Mouse (Mus musculus): ENCODE measurements at regions not wholly inside any gene's neighbourhood (a gene's known extent, or its start where the extent isn't known, plus 50 kb on each side); places are given as distances from the start of the nearest gene placed in this dataset.
"Not testable (repeated sequence)": the region's sequence is repeated elsewhere in the genome, so short reads cannot be mapped to it uniquely, and the experiment has no call there.

DNA sequence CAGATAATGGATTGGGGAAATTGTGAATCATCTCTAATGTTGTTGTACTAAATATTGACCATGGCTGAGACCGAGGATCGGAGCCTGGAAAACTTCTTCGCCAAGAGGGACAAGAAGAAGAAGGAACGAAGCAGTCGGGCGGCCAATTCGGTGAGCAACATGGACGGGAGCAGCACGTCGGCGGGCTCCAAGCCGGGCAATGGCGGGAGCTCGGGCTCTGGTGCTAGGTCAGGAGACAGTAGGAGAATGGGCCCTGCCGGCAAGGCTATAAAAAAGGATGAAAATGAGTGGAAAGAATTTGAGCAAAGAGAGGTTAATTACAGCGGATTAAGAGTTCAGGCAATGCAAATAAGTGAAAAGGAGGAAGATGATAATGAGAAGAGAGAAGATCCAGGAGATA is 55.0 kb upstream of the Zfp990 start:
- not testable (repeated sequence) for DNase-seq

DNA sequence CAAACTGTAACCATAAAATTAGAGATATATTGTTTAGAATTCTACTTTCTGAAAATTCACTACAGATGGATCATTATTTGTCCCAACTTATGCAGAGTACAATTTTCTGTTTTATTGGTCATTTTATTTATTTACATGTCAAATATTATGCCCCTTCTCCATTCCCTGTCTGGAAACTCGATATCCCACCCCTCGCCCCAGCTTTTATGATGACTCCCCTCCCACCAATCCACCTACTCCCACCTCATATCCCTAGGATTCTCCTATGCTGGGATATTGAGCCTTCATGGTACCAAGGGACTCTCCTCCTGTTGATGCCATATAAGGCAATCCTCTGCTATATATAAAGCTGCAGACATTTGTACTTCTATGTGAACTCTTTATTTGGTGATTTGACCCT is 62.0 kb upstream of the Zfp990 start:
- no peak for DNase-seq

DNA sequence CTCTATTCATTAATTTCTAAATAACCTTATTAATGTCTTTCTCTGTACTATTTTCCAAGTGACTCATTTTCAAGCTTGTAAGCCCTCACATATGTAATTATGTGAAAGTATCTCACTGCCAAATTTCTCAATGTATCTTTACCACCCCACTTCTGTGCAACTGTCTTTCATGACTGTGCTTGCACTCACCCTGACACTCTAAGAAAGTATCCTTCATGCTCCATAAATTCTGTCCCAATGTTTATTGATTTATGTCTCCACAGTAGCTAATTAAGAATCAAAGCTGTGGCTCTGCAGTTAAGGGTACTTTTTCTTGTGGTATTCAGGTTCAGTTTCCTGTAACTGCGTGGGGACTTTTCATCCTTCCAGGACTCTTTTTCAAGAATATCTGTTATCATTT is 73.8 kb upstream of the Zfp990 start:
- not testable (repeated sequence) for DNase-seq

DNA sequence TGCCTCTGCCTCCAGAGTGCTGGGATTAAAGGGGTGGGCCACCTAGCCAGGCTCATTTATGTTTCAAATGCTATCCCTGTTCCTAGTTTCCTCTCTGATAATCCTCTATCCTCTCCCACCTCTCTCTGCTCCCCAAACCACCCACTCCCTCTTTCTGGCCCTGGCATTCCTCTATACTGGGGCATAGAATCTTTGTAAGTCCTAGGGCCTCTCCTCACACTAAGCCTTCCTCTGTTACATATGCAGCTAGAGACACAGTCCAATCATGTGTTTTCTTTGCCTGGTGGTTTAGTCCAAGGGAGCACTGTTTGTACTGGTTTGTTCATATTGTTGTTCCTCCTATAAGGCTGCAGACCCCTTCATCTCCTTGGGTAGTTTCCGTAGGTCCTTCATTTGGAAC is 76.0 kb upstream of the Zfp990 start:
- no peak for DNase-seq

DNA sequence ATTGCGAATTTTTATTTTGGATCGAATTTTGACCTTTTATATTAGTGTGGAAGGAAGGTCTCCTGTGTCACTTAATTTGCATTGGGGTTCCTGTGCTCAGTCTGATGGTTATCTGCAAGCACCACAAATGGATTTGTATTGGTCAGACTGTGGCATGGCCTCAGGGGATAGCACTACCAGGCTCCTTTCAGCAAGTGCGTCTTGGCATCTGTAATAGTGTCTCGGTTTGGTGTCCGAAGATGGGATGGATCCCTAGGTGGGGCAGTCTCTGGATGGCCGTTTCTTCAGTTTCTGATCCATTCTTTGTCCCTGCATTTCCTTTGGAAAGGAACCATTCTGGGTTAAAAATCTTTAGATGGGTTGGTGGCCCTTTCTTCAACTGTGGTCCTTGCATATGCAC is 76.5 kb upstream of the Zfp990 start:
- no peak for DNase-seq

DNA sequence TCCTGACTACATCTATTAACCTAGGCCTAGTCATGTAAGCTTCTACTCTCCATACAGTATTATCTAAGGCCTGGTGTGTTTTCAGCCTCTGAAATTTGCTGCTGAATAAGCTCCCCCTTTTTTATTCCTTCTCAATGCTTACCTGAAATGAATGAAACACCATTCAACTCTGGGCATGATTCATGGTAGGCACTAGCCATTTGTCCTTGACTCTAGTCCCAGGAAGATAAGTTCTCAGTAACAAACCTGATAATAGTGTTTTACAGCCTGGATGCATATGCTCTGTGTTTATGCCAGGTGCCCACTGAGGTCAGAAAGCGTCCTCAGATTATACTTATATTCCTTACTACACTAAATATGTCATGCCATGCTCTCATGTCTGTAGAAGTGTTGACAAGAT is 77.3 kb upstream of the Zfp990 start:
- not testable (repeated sequence) for DNase-seq

DNA sequence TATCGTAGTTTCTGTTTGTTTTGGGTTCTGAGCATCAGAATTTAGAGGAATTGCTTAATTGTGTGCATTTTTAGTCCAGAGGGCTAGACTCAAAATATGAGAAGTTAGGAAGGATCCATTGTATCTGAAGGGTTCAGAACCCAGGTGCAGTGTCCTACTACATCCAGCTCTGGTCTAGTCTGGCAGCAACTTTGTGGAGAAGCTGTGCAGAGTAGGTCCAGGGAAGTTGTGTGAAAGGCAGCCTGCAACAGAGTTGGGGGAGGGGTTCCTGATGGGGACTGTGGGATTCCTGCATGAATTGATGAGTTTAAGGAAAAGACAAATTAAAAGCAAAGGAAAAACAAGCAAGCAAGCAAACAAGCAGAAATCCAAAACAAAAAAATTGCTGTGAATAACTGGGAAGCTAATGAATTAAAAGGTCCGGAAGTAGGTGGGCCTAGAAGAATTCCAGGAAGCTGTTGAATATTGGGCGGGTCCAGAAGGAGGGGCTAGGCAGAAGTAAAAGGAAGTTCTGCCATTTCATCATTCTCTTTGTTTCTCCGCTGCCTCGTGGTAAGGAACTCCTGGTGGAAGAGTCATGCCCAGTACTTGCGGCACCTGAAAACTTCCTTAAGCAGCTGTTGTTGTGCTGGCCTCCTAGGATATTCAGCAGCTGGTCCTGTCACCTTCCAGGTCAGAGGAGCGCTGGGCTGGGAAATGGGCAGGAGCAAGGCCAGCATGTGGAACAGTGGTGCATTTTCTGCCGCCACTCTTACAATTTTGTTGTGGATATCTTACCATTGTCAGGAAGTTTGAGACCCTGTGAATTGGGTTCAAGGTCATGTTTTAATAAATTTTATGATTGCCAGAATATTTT is 78.4 kb upstream of the Zfp990 start:
- no peak for DNase-seq

DNA sequence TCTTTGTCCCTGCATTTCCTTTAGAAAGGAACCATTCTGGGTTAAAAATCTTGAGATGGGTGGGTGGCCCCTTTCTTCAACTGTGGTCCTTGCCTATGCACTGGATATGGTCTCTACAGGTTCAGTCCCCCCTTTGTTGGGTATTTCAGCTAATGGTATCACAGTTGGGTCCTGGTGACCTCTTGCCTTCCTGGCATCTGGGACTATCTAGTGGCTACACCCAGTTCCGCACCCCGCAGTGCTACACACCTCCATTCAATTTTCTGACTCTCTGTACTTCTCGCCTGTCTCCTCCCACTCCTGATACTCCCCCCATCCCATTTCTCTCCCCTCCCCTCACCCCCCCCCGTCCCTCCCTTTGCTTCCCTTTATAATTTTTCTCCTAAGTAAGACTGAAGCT is 92.7 kb upstream of the Zfp990 start:
- DNase-seq: not testable (repeated sequence)

DNA sequence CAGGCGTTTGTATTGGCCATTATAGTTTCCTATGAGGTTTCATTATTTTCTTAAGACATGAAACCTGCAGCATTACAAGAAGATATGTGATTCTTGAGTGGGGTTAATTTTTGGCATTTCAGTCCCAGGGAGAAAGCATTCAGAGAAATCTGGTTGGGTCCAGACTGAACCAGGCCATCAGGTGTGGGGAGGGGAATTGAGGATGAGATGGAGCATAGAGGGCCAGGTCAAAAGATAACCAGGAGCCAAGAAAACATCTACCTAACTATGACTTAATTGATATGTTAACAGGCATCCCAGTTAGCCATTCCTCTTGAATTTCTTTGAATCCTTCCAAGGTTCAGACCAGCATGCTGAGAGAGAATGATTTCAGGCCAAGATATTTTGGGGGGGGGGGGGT is 96.2 kb upstream of the Tnfrsf8 start:
- DNase-seq: no peak

DNA sequence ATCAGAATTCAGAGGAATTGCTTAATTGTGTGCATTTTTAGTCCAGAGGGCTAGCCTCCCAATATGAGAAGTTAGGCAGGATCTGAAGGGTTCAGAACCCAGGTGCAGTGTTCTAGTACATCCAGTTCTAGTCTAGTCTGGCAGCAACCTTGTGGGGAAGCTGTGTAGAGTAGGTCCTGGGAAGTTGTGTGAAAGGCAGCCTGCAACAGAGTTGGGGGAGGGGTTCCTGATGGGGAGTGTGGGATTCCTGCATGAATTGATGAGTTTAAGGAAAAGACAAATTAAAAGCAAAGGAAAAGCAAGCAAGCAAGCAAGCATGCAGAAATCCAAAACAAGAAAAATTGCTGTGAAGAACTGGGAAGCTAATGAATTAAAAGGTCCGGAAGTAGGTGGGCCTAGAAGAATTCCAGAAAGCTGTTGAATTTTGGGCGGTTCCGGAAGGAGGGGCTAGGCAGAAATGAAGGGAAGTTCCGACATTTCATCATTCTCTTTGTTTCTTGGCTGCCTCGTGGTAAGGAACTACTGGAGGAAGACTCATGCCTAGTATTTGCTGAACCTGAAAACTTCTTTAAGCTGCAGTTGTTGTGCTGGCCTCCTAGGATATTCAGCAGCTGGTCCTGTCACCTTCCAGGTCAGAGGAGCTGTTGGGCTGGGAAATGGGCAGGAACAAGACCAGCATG is 95.0 kb upstream of the Tnfrsf8 start:
- DNase-seq: no peak

DNA sequence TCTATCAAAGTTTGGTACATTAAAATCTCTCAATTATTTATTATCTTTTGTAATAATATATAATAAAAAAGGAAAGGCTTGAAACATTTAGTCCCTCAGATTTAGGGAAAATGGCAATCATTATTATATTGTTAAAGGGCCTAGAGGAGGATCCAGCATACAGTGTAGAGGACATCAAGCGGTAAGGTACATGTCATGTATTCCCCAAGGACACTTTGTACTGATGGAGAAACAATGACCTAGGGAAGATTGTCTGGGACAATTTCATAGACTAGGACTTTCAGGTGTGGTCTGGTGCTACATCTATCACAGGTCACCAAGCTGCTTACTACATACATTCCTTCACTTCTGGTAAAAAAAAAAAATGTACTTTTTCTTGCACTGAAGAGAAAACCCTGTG is 91.1 kb upstream of the Tnfrsf8 start:
- not testable (repeated sequence) for DNase-seq

DNA sequence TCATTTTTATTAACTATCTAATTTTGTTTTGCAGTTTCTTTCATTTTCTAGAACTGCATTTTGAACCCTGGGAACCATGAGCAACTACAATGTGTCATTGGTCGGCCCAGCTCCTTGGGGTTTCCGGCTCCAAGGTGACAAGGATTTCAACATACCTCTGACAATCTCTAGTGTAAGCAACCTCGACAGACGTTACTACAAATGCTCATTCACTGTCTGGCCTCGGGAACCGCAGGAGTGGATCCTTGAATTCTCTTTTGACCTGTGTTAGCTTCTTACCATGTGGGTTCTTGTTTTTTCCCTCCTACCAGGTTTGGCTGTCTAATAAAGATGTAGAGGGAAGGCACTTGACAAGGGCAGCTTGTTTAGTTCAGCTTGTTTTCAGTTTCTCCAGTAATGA is 89.3 kb upstream of the Tnfrsf8 start:
- DNase-seq: not testable (repeated sequence)

DNA sequence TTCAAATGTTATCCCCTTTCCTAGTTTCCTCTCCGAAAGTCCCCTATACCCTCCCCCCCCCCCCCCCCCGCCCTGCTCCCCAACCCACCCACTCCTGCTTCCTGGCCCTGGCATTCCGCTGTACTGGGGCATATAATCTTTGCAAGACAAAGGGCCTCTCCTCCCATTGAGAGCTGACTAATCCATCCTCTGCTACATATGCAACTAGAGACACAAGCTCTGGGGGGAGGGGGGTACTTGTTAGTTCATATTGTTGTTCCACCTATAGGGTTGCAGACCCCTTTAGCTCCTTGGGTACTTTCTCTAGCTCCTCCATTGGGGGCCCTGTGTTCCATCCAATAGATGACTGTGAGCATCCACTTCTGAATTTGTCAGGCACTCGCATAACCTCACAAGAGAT is 63.9 kb upstream of the Tnfrsf8 start:
- DNase-seq: not testable (repeated sequence)

DNA sequence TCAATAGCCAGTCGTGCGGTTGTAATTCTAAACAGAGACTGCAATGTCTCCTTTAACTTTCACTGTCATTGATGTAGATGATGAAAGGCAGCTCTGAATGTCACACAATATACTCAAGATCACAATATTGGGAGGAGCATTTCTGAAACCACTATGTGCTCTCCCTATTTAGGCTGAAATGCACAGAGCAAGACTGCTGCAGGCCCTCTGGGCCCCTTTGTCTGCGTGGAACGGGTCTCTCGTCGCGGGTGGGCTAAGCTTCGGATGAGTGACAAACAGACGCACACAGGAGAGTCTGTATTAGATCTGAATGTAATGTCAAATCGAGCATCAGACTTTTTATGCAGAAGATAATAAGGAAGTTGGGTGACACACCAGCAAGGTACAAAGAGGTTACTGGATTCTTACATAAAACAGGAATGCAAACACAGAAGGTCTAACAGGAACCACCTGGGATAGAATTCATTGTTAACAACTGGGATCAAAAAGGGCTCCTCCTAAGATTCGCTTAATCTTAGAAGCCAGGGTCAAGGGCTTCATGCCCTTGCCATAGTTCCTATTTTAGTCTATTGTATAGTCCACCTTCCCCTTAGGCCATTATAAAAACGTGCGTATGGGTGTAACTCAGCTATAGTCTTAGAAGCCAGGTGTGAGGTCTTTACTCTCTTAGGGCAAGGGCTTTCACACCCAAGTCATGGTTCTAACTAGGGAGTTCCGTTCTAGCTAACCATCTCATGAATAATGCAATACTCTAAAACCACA is 62.5 kb upstream of the Tnfrsf8 start:
- DNase-seq: not testable (repeated sequence)

DNA sequence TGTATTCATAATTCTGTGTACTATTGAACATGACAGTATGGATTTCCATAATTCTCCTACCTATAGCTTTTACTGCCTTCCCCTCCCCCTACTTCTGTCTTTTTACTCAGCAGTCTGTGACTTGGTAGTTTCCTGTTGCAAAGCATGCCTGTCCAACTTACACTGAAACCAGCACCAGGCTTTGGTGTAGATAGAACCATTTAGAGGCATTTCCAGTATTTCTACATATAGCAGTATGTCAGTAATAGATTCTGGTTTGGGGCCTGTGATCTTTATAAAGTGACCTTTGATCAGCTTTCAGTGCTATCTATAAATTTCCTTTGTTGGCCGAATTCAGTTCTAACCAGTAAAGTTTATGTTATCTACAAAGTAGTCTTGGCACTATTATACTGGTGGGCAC is 54.8 kb upstream of the Tnfrsf8 start:
- DNase-seq: no peak

DNA sequence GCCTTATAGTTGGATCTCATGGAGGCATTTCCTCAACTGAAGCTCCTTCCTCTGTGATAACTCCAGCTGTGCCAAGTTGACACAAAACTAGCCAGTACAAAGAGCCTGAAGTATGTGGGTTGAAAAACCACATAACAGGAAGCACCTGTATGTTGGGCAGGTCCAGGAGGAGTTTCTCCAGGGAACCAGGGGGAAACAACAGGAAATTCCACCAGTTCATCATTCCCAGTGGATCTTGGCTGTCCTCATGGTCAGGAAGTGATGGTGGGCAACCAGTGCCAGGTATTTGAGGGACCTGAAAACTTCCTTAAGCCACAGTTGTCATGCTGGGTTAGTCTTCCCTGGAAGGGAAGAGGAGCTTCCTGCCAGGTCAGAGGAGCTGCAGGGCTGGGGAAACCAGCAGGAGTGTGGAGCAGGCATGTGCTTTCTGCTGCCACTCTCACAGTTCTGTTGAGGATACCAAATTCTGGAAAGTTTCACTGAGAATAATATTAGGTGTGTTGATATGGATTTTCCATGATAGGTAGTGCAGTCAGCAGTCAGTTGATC is 52.4 kb upstream of the Tnfrsf8 start:
- peak; percentile 6 for DNase-seq

DNA sequence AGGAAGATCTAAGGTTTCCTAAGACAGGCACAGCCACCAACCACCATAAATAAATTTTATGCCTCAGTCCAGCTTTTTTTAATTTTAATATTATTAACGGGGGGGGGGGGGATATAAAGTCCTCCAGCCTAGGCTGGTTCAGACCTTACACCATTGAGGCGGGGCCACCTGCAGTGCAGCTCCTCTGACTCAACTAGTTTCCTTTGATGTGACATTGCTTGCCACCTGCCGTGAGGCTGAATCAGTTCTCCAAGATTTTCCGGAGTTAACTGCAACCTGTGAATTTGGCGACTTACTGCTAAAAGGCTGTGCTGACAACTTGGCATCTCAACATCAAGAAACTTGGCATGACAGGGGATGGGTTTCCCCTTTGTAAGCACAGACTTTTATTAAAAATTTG is 51.3 kb upstream of the Tnfrsf8 start:
- DNase-seq: no peak

DNA sequence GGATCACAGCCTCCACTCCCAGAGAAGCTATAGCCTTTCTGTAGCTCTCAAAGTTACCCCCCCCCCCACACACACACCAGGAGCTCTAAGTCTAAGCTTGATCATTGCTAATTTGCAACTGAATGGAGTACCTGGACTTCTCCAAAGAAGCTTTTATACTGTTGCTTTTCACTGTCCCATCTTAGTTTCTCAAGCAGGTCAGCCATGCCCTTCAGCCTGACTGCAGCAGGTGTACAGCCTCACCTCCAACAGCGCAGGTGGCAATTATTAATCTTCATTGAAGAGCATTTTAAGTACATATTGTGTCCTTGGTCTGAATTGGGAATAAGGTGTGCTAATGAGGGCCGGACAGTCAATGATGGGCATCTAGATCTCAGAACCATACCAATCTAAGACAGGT is 50.8 kb upstream of the Tnfrsf8 start:
- not testable (repeated sequence) for DNase-seq
